Mouse (Mus musculus): ENCODE results near the gene Sgsm3.
"Not testable (repeated sequence)": the region's sequence is repeated elsewhere in the genome, so short reads cannot be mapped to it uniquely, and the experiment has no call there.

The Sgsm3 gene
- long read RNA-seq, experiment 1, transcript Sgsm3-208 (22 exons, 2,997 nt): major isoform, 5 of 9 reads
- long read RNA-seq, experiment 1, partial matches to known transcripts: 0 of 9 reads
- long read RNA-seq, experiment 1, other reads (novel, unspliced or antisense): 3 of 9 reads
- long read RNA-seq, experiment 2, transcript Sgsm3-208 (22 exons, 2,997 nt): major isoform, 7 of 14 reads
- long read RNA-seq, experiment 2, partial matches to known transcripts: 2 of 14 reads
- long read RNA-seq, experiment 2, other reads (novel, unspliced or antisense): 5 of 14 reads

DNA sequence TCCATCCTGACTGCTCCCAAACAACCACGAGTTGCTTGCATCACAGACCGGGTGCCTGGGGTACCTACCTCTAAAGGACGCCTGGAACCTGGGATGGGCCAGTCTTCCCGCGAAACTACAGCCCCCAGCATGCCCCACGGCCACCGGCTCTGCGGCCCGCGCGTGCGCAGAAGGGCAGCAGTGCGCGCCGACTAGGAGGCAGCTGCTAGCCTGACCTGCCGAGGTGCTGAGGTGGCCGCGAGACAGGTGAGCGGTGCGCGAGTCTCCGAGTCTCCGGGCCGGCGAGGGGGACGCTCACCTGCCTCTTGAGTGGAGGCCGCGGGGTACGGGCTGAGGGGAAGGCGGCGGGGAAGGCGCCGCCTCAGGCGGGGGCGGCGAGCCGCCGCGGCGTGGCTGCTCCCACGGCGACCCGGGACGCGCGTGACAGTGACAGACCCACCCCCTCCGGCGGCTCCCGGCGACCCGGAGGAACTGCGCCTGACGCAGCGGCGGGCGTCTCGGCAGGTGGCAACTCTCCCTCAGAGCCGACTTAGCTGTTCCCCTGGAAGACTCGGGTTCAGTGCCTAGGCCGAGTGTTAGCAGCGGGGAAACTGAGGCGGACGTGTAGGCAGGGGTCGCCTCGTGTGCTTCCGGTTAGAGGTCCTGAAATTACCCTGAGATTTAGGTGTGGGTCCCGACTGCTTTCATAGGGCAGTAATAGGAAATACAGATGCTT, at the start of gene Sgsm3:
Sgsm3 (plus strand) TSS at position 146 of the 715 bp plus-strand sequence.
- intact Hi-C loops (cut with DNase I): no loop called here

GRCm38 (mm10) chr15:80928811-80929355, 48.7 kb upstream of the Sgsm3 start:
- intact Hi-C loops (cut with DNase I): no loop called here

- intact Hi-C loops (cut with DNase I): no loop called here
Measured at GRCm38 (mm10) chr15:80930048-80930571, 47.5 kb upstream of the Sgsm3 start.

GRCm38 (mm10) chr15:80930676-80931320, 46.8 kb upstream of the Sgsm3 start:
- intact Hi-C loops (cut with DNase I): not testable (repeated sequence)

- intact Hi-C loops (cut with DNase I): no loop called here
Measured at GRCm38 (mm10) chr15:80931345-80931960, 46.1 kb upstream of the Sgsm3 start.

- intact Hi-C loops (cut with DNase I): no loop called here
Measured at GRCm38 (mm10) chr15:80934841-80935240, 42.7 kb upstream of the Sgsm3 start.

GRCm38 (mm10) chr15:80936686-80937085, 40.9 kb upstream of the Sgsm3 start:
- intact Hi-C loops (cut with DNase I): no loop called here

DNA sequence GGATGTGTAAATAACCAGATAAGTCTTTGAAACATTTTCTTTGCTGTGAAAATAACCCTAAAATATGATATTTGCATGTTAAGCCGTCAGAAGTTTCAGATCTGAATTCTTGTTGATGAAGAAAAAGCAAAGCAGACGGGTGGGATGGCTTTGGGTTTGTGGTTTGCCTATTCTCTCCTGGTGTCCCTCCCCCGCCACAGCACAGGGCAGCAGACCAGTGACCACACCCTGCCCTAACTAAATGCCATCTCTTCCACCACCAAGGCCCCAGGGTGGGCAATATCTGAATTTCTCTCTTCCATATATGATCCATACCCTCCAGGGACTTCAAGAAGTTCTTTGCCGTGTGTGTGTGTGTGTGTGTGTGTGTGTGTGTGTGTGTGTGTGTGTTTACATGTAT, 39.0 kb upstream of the Sgsm3 start:
- intact Hi-C loops (cut with DNase I): no loop called here

- intact Hi-C loops (cut with DNase I): no loop called here
Measured at GRCm38 (mm10) chr15:80939401-80939800, 38.2 kb upstream of the Sgsm3 start.

DNA sequence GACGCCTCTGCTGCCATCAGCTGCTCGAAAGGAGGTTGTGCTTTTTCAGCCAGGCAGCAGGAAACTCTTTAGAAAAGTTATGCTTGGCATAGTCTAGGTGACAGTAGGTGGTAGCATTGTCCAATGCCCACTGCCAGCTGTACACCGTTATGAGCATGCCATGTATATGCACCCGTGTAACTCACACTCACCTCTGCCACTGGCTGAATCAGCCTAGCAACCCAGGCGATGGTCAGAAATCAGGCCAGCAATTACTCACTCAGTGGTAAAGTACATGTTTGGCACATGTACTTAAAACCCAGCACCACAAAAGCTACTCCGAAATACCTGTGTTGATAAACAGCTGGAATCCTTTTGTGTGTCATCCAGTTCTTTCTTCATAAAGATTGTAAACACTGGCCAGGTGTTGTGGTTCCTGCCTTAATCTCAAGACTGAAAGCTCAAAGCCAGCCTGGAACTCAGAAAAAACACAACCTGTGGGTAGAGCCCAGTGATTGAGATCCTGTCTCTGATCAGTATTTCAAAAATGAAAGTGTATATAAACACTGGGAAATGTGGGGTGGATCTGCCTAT, 36.0 kb upstream of the Sgsm3 start:
- intact Hi-C loops (cut with DNase I): no loop called here

GRCm38 (mm10) chr15:80945851-80946250, 31.7 kb upstream of the Sgsm3 start:
- intact Hi-C loops (cut with DNase I): loop anchor here (5.0 kb wide), 1 partner anchor 239 kb away; no protein-coding TSS in a partner anchor

DNA sequence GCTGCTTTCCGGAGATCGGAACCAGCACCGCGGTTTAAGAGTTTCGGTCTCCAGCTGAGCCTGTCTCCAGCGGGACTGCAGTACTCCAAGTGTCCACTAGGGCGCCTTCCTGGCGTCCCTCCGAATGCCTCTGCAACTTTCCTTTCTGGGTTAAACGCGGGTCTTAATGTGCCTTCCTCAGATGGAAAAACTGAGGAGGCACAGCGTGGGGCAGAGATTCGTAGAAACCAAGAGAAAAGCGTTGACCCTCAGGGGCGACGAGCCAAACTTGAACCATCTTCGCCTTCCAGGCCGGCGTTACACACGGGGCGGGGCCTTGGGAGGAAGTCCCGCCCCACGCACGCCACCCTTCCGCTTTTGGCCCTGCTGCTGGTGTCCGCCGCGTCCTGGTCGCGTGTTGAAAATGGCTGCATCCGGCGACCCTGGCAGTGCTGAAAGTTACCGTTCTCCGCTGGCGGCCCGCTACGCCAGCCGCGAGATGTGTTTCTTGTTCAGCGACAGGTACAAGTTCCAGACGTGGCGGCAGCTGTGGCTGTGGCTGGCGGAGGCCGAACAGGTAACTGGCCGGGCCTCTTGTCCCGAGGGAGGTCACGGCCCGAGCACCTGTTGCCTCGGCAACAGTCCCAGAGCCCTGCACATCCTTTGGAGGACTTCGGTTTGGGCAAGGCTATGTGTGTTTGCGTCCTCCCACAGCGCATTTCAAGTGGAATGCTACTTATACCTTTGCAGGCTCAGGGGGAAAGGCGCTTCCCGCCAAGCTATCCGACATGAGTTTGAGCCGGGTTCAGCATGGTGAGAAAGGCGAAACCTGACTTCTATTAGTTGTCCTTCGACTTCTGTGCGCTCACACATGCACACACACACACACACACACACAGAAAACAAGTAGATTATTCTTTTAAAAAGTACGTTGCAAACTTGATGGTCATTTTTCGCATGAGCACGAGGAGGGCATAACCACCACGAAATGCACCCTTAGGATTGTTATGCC, 29.1 kb upstream of the Sgsm3 start, which contains the start of gene Adsl:
Adsl (plus strand) TSS at position 346 of the 991 bp plus-strand sequence.
- intact Hi-C loops (cut with DNase I): loop anchor here (5.0 kb wide), 1 partner anchor 241 kb away; no protein-coding TSS in a partner anchor

DNA sequence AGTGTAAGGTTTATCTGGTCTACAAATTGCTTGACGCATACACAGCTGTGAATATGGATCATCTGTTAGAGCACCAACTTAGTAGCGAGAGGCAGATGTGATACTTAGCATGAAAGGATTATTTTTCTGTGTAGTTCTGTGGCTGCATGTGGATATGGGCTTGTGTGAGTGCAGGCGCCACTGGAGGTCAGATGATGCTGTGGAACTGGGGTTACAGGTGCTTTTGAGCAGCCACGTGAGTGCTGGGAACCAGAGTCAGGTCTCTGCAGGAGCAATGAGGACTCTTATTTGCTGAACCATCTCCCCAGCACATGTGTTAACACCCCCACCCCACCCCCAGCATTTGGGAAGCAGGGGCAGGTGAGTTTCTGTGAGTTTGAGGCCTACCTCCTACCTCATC, 28.1 kb upstream of the Sgsm3 start:
- intact Hi-C loops (cut with DNase I): loop anchor here (5.0 kb wide), 1 partner anchor 242 kb away; no protein-coding TSS in a partner anchor

DNA sequence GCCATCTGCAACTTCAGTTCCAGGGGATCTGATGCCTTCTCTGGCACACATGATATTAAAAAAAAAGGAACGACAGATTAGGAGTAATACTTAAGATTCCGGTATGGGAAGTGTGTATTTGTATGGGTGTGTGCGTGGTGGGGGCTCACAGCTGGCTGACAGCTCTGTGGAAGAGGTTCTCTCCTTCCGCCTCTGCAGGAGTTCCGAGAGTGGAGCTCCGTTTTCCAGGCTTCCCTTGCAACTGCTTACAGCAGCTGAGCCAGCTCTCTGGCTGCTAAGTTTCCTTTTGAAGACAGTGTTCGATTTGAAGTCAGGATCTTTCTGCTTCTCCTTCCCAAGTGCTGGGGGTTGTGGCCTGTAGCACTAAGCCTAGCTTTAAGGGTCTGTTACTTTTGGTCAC, 27.5 kb upstream of the Sgsm3 start:
- intact Hi-C loops (cut with DNase I): no loop called here

GRCm38 (mm10) chr15:80953971-80954370, 23.6 kb upstream of the Sgsm3 start:
- intact Hi-C loops (cut with DNase I): no loop called here

DNA sequence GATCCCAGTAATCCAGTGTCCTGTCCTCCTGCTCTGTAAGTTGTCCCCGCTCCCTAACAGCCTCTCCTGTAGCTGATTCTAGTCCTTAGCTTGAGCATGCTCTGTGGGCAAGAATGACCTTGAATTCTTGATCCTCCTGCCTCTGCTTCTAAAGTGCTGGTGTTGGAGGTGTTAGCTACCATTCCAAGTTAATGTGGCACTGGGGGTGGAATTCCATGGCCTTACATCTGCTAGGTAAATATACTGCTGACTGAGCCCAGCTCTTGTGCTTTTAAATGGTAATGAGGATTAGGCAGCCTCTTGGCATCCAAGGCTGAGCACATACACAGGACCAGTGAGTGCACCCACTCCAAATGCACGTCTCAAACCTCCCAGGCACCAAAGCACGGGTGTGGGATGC, 22.7 kb upstream of the Sgsm3 start:
- intact Hi-C loops (cut with DNase I): no loop called here

GRCm38 (mm10) chr15:80955836-80956438, 21.6 kb upstream of the Sgsm3 start:
- intact Hi-C loops (cut with DNase I): no loop called here

DNA sequence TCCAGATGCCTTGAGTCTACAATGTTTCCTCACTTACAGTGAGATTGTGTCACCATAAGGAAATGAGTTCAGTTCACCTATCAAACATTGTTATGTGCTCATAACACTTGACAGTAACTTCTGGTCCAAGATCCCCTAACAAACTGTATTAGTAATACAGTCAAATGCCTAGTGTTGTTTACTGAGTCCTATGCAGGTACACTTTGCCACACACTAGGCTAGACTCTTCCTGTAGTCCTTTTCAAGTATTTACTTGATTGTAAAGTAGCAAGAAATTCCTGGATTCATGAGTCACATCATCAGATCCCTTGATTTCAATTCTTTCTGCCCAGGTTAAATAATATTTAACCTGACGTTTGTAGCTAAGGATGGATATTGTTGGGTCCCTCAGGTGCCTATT, 8.2 kb upstream of the Sgsm3 start:
- intact Hi-C loops (cut with DNase I): no loop called here

DNA sequence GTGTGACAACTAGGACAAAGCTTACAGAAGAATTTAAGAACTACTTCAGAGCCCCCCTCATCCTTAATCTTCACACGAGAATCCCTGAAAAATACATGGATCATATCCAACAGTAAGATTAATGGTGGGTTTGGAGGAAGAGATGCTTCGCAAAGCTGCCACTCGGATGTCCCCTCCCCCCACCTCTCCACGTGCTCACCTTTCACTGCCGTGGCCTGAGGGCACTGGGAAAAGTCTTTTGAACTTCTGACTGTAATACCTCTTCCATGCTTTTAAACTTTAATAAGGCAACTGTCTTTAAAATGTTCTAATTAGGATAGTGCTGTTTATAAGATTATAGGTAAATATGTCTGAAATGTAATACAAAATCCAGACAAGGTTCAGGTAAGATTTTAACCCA, 3.3 kb upstream of the Sgsm3 start:
- intact Hi-C loops (cut with DNase I): no loop called here
